Comparison of ENCODE assay signal across 28 mouse cellular contexts in the genomic region with DNA sequence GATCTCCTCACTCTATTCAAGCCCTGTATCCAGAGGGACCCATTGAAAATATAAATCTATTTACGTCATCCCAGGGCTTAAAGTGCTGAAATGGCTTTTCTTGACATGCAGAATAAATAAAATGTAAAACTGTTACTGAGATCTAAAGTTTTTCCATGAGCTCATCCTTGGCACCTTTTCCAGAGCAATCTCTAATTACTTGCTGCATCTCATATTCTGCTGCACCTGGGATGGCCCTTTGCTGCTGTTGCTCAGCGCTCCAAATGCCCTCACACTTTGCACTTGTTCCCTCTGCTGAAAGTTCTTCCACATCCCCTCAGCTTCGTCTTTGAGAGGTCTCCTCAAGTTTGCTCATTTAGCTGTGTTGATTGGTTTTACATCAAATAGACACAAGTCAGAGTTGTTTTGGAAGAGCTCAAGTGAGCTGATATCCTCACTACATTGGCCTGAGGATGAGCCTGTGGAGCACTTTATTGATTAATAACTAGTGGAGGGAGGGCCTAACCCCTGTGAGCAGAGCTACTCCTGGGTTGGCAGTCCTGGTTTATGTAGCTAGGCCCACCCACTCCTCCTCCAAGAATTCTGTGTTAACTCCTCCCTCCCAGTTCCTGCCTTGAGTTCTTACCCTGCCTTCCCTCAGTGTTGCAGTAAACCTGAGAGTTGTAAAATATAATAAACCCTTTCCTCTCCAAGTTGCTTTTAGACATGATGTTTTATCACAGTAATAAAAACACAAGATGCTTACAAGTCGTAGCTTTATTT.
A peak's percentile ranks its signal among the peaks of the same experiment; 100 is the strongest.
DNase-seq lines count a peak whose midpoint lies in the region; ATAC-seq and TF ChIP-seq lines count a peak whose summit lies in the region.
"Had no signal": no experiment of that assay in that cellular context is flagged by ENCODE, and none has a peak within 500 bp of the region (broad histone marks: within the 10 kb centered on the region; RNA-seq: fewer than 3 reads in every experiment).

No protein-coding gene starts in this region.

- H3K36me3 ChIP-seq in intestine, embryonic 15.5 days, result no peaks in the 10 kb centered on the region
- H3K36me3 ChIP-seq in intestine, postnatal 0 days (ENCODE audit: control insufficient read depth, insufficient read depth), result no peaks in the 10 kb centered on the region
- no peaks in the 10 kb centered on the region for H3K36me3 ChIP-seq in intestine, embryonic 16.5 days (ENCODE audit: control insufficient read depth, insufficient read depth, low read length)
- no peaks in the 10 kb centered on the region for H3K36me3 ChIP-seq in thymus, adult 2 months (ENCODE audit: control insufficient read depth, insufficient read depth, low read length)
- H3K36me3 ChIP-seq: embryonic facial prominence, embryonic 15.5 days; G1E; heart, embryonic 10.5 days; heart, embryonic 13.5 days; hindbrain, embryonic 12.5 days; hindbrain, embryonic 15.5 days had no signal

- H3K4me1 ChIP-seq in intestine, embryonic 15.5 days (replicated peaks), result no peaks in the 10 kb centered on the region
- H3K4me1 ChIP-seq in intestine, postnatal 0 days (replicated peaks; ENCODE audit: control insufficient read depth, insufficient read depth, low read length), result no peaks in the 10 kb centered on the region
- H3K4me1 ChIP-seq in intestine, embryonic 16.5 days (ENCODE audit: control insufficient read depth, insufficient read depth, low read length), result no peaks in the 10 kb centered on the region
- H3K4me1 ChIP-seq in thymus, adult 2 months (replicated peaks; ENCODE audit: control insufficient read depth, insufficient read depth, low read length), result no peaks in the 10 kb centered on the region
- H3K4me1 ChIP-seq: embryonic facial prominence, embryonic 15.5 days; heart, embryonic 10.5 days; heart, embryonic 13.5 days; hindbrain, embryonic 12.5 days; hindbrain, embryonic 15.5 days had no signal

- WGBS in intestine, embryonic 15.5 days, result 57% methylated on average over 4 of the region's 4 CpGs
- WGBS in intestine, postnatal 0 days, result 58% methylated on average over 4 of the region's 4 CpGs
- 62% methylated on average over 4 of the region's 4 CpGs for WGBS in intestine, embryonic 16.5 days
- WGBS in thymus, adult 2 months, result 81% methylated on average over 4 of the region's 4 CpGs

- ATAC-seq in frontal cortex, adult (ENCODE audit: low TSS enrichment), result peak; percentile 50; the same call in 1 of the 2 replicates
- ATAC-seq in intestine, embryonic 15.5 days, result peak; percentile 71
- no peak for ATAC-seq in intestine, postnatal 0 days
- peak; percentile 67; the same call in 1 of the 2 replicates for ATAC-seq in intestine, embryonic 16.5 days
- ATAC-seq: forebrain, embryonic 14.5 days; forebrain, postnatal 0 days; Patski had no signal

- H3K9ac ChIP-seq in intestine, embryonic 15.5 days, result no peak overlapping the region
- no peak overlapping the region for H3K9ac ChIP-seq in intestine, postnatal 0 days (ENCODE audit: low read depth, low read length)
- H3K9ac ChIP-seq in intestine, embryonic 16.5 days (ENCODE audit: low read depth, low read length), result no peak overlapping the region
- H3K9ac ChIP-seq: embryonic facial prominence, embryonic 15.5 days; forebrain, postnatal 0 days; heart, embryonic 13.5 days; hindbrain, embryonic 12.5 days; hindbrain, embryonic 15.5 days had no signal

- H3K27me3 ChIP-seq in intestine, embryonic 15.5 days (replicated peaks), result no peaks in the 10 kb centered on the region
- H3K27me3 ChIP-seq in intestine, postnatal 0 days (replicated peaks; ENCODE audit: control insufficient read depth, insufficient read depth, low read length), result no peaks in the 10 kb centered on the region
- no peaks in the 10 kb centered on the region for H3K27me3 ChIP-seq in intestine, embryonic 16.5 days (replicated peaks; ENCODE audit: control insufficient read depth, insufficient read depth, low read length)
- H3K27me3 ChIP-seq in thymus, adult 2 months (ENCODE audit: control insufficient read depth, insufficient read depth, low read length), result no peaks in the 10 kb centered on the region
- H3K27me3 ChIP-seq: CH12.LX; embryonic facial prominence, embryonic 15.5 days; heart, embryonic 13.5 days; hindbrain, embryonic 12.5 days; hindbrain, embryonic 15.5 days; Patski had no signal

- no peak overlapping the region for H3K4me2 ChIP-seq in intestine, embryonic 15.5 days (replicated peaks)
- H3K4me2 ChIP-seq in intestine, postnatal 0 days (replicated peaks; ENCODE audit: low read depth), result no peak overlapping the region
- no peak overlapping the region for H3K4me2 ChIP-seq in intestine, embryonic 16.5 days (ENCODE audit: low read depth, low read length)
- H3K4me2 ChIP-seq: embryonic facial prominence, embryonic 15.5 days; heart, embryonic 13.5 days; hindbrain, embryonic 12.5 days; hindbrain, embryonic 15.5 days had no signal

- DNase-seq in frontal cortex, postnatal 10 days (ENCODE audit: low spot score in 2 of 2), result no peak
- peak; percentile 8 for DNase-seq in skeletal muscle tissue, adult 2 months (ENCODE audit: low read depth, low spot score)
- DNase-seq in thymus, adult 2 months, result no peak
- DNase-seq: adrenal gland, postnatal 10 days; B cell, adult 2 months; cerebellum, adult 11-12 months; cerebellum, adult 8-10 months; cerebellum, postnatal 10 days; cerebellum, postnatal 36 days; embryo, embryonic 11 days; forebrain, postnatal 0 days; gastrocnemius, adult 2 months; gastrocnemius, postnatal 14 days; heart, adult 2 months; heart, postnatal 14 days had no signal

- H3K4me3 ChIP-seq in intestine, embryonic 15.5 days (replicated peaks), result no peak overlapping the region
- no peak overlapping the region for H3K4me3 ChIP-seq in intestine, postnatal 0 days (ENCODE audit: low read depth, low read length)
- H3K4me3 ChIP-seq in intestine, embryonic 16.5 days (ENCODE audit: low read length), result no peak overlapping the region
- H3K4me3 ChIP-seq in thymus, adult 2 months (ENCODE audit: control insufficient read depth, insufficient read depth, low read length), result no peak overlapping the region
- H3K4me3 ChIP-seq: embryonic facial prominence, embryonic 15.5 days; gastrocnemius, adult 2 months; heart, adult 2 months; heart, embryonic 10.5 days; heart, embryonic 13.5 days; hindbrain, embryonic 12.5 days; hindbrain, embryonic 15.5 days had no signal

- no peak overlapping the region for H3K27ac ChIP-seq in intestine, embryonic 15.5 days
- H3K27ac ChIP-seq in intestine, postnatal 0 days (ENCODE audit: low read depth, low read length), result no peak overlapping the region
- no peak overlapping the region for H3K27ac ChIP-seq in intestine, embryonic 16.5 days (ENCODE audit: low read length)
- H3K27ac ChIP-seq in thymus, adult 2 months (ENCODE audit: control insufficient read depth, insufficient read depth, low read length), result no peak overlapping the region
- H3K27ac ChIP-seq: embryonic facial prominence, embryonic 15.5 days; gastrocnemius, adult 2 months; heart, adult 2 months; heart, embryonic 10.5 days; heart, embryonic 13.5 days; hindbrain, embryonic 12.5 days; hindbrain, embryonic 15.5 days had no signal

- TF ChIP-seq CTCF in intestine, postnatal 0 days (IDR thresholded peaks at IDR 0.05; ENCODE audit: low read depth), result no peak
- TF ChIP-seq CTCF in thymus, adult 2 months (IDR thresholded peaks at IDR 0.05; ENCODE audit: borderline replicate concordance, control insufficient read depth, extremely low read depth, insufficient read depth, low read length, poor library complexity), result no peak

- TF ChIP-seq POLR2A in thymus, adult 2 months (IDR thresholded peaks at IDR 0.05; ENCODE audit: control insufficient read depth, extremely low read depth, insufficient read depth, low read length, poor library complexity), result no peak

- H3K9me3 ChIP-seq in intestine, embryonic 15.5 days, result no peaks in the 10 kb centered on the region
- no peaks in the 10 kb centered on the region for H3K9me3 ChIP-seq in intestine, postnatal 0 days (ENCODE audit: control insufficient read depth)
- no peaks in the 10 kb centered on the region for H3K9me3 ChIP-seq in intestine, embryonic 16.5 days (ENCODE audit: control insufficient read depth, low read length)
- H3K9me3 ChIP-seq: embryonic facial prominence, embryonic 15.5 days; heart, embryonic 10.5 days; heart, embryonic 13.5 days; hindbrain, embryonic 12.5 days; hindbrain, embryonic 15.5 days had no signal
